Mouse (Mus musculus) hindbrain, embryonic 15.5 days (tissue): Measurements from ENCODE around the gene Zbtb20. TPM values are rescaled to one million over a fixed set of nuclear protein-coding genes. Genes with fewer than 3 reads are reported as not detected.

ENCODE experiments used
- ATAC-seq: fragments of 200-750 bp; cut with Nextera tagmentation; 2 replicates; pipeline ENCODE4 v1.8.0; 2017; ENCODE audit warnings: low read depth, moderate number of reproducible peaks, moderate TSS enrichment; ENCODE audit not compliant: low FRiP score
- H3K27ac ChIP-seq: fragments of 300-500 bp; sonication (generic); replicated peaks from 2 replicates; pipeline ENCODE4 v1.5.1; 2015; ENCODE audit warnings: mild to moderate bottlenecking, inconsistent platforms
- H3K27me3 ChIP-seq: fragments of 300-500 bp; sonication (generic); 2 replicates; pipeline ENCODE4 v1.6.1; 2015; ENCODE audit warnings: control low read depth, inconsistent platforms
- H3K36me3 ChIP-seq: fragments of 300-500 bp; sonication (generic); 2 replicates; pipeline ENCODE4 v1.6.1; 2015; ENCODE audit warnings: control low read depth, inconsistent platforms
- H3K4me1 ChIP-seq: fragments of 300-500 bp; sonication (generic); replicated peaks from 2 replicates; pipeline ENCODE4 v1.6.1; 2015; ENCODE audit warnings: control low read depth, inconsistent platforms
- H3K4me2 ChIP-seq: fragments of 300-500 bp; sonication (generic); 2 replicates; pipeline ENCODE4 v1.6.1; 2015; ENCODE audit warnings: moderate library complexity, mild to moderate bottlenecking, inconsistent platforms
- H3K4me3 ChIP-seq: fragments of 300-500 bp; sonication (generic); 2 replicates; pipeline ENCODE4 v1.5.1; 2015; ENCODE audit warnings: mild to moderate bottlenecking, inconsistent platforms
- H3K9ac ChIP-seq: fragments of 300-500 bp; sonication (generic); 2 replicates; pipeline ENCODE4 v1.6.1; 2015; ENCODE audit warnings: inconsistent platforms
- H3K9me3 ChIP-seq: fragments of 300-500 bp; sonication (generic); 2 replicates; pipeline ENCODE4 v1.6.1; 2016; ENCODE audit warnings: control low read depth, inconsistent platforms
- WGBS: fragments of 180-500 bp; shearing (Covaris S2); methylation state at CpG from one replicate; pipeline ENCODE4 v1.1.7; 2015; 5-methylcytosine and 5-hydroxymethylcytosine counted together
- polyA plus RNA-seq: library from polyadenylated mRNA; unstranded; fragments of >200 nt; fragmentation: Nextera tagmentation; extraction: Ambion mirVana; gene quantifications from 2 replicates; pipeline ENCODE4 v1.2.1, GENCODE M21; 2015

Gene Zbtb20
- polyA plus RNA-seq, 1 experiment from 2014 or later, result 60.9 TPM

GRCm38 (mm10) chr16:43332734-43333133, 457.1 kb downstream of the Zbtb20 start:
- no peak overlapping the region for H3K9ac ChIP-seq
- no peak for ATAC-seq
- H3K9me3 ChIP-seq, result no peaks in the 10 kb centered on the region
- no peak overlapping the region for H3K4me3 ChIP-seq
- H3K4me2 ChIP-seq, result no peak overlapping the region
- H3K36me3 ChIP-seq, result no peaks in the 10 kb centered on the region
- WGBS, result 68% methylated on average over 2 of the region's 2 CpGs
- H3K4me1 ChIP-seq, result 0 out of 2 replicates have a peak, but pooled peaks cover 9% of the 10 kb centered on the region
- H3K27ac ChIP-seq, result no peak overlapping the region
- H3K27me3 ChIP-seq, result no peaks in the 10 kb centered on the region

DNA sequence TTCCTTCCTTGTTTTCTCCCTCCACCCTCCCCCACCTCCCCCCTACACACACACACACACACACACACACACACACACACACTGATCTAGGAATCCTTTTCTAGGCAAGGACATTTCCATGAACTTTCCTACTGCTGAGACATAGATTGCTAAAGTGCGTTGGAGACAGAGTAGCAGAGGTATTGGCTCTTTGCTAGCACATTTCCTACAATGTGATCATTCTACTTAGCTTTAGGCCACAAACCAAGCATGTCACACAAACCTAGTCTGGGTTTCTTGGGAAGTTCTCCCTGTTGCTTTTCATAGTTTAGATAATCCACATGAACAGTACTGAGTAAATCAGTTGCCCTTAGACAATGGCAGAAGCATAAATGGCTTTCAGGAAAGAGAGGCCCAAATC, 457.6 kb downstream of the Zbtb20 start:
- Histone ChIP-seq H3K9ac (no peak overlapping the region), H3K4me1 (0 out of 2 replicates have a peak, but pooled peaks cover 9% of the 10 kb centered on the region), H3K36me3 (no peaks in the 10 kb centered on the region), H3K27ac (no peak overlapping the region), H3K4me2 (no peak overlapping the region), H3K9me3 (no peaks in the 10 kb centered on the region), H3K27me3 (no peaks in the 10 kb centered on the region), H3K4me3 (no peak overlapping the region)
- no peak for ATAC-seq
- WGBS, result 67% methylated on average over 1 of the region's 1 CpGs

DNA sequence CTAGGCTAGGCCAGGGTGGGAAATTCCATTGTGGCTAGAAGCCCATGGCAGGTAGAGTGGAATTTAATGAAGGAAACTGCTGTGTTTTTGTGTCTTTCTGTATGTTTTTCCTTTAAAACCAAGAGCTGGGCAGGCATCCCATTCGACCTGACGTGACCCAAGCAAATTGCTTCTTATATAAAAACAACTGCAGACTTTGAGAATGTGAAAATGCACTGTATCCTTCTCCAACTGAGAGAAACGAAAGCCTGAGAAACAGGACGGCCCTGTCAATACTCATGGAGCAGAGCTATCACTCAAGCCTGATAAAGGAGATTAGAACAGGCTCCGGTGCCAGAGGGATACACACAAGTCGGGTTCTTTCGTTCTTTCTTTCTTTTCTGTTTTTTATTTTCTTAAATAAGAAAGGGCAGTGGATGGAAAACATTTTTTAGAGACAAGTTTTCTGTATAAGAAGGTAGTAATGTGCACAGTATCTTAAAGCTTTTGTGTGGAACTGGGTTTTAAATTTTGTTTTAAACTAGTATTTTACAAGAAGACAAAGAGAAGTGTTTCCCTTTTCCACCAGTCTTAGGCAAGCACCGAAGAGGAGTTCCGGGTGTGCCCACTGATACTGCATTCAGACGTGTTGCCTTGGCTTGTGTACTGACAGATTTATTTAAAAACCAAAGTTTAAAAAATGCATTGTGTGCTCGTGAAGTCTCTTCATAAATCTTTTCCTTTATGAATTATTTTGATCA, 458.9 kb downstream of the Zbtb20 start:
- WGBS, result 35% methylated on average over 11 of the region's 11 CpGs
- no peak for ATAC-seq
- Histone ChIP-seq H3K9me3 (no peaks in the 10 kb centered on the region), H3K27me3 (no peaks in the 10 kb centered on the region), H3K36me3 (no peaks in the 10 kb centered on the region), H3K4me3 (no peak overlapping the region), H3K27ac (peak overlapping the region; percentile 36; the same call in 1 of the 2 replicates), H3K9ac (no peak overlapping the region), H3K4me2 (no peak overlapping the region), H3K4me1 (0 out of 2 replicates have a peak, but pooled peaks cover 9% of the 10 kb centered on the region)

DNA sequence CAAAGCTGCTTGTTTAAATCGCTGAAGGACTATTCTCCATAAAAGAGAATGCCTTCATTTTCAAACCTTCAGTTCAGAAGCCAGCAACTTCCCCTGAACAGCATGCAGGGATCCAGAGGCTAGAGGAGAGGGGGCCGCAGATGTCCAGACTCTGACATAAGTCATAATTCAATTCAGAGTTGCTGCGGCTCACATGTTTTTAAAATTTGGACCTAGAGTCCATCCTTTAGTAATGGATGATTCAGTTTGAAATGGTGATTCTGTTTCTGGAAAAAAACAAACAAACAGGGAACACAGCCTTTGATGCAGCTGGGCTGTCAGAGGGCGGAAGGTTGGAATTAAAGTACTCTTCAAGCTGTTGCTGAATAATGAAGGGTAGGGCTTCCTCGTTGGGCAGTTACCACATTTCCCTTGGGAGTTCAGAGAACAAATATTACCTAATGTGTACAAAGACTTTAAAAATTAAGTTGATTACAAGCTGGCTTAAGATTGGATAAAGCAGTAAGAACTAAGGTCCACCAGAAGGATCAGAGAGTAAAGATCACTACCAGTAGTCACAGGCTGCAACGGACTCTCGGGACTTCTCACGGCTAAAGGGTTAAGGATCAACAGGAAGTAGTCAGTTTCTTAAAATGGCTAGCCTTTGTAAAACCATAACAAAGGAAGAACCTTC, 459.6 kb downstream of the Zbtb20 start:
- 69% methylated on average over 8 of the region's 8 CpGs for WGBS
- Histone ChIP-seq H3K27ac (no peak overlapping the region; the same call in 1 of the 2 replicates), H3K9ac (no peak overlapping the region), H3K4me1 (0 out of 2 replicates have a peak, but pooled peaks cover 9% of the 10 kb centered on the region), H3K9me3 (no peaks in the 10 kb centered on the region), H3K4me3 (no peak overlapping the region), H3K4me2 (no peak overlapping the region), H3K27me3 (no peaks in the 10 kb centered on the region), H3K36me3 (no peaks in the 10 kb centered on the region)
- ATAC-seq, result no peak

DNA sequence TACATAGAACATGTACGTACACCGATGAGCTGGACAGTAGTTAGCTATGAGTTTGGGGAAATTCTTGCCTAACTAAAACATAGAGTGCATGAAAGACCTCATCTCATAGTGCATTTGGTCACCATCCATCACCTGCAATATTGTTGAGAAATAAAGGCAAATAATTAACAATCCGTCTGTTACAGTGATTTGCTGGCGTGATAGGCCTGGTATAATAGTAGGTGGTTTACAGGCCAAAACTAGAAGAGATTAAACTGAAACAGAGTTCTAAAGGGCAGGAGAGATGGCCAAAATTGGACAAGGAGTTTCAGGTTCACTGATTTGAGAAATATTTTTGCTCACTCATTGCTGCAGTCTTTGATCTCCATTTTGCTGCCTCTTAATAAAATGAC, 460.1 kb downstream of the Zbtb20 start:
- 86% methylated on average over 4 of the region's 4 CpGs for WGBS

GRCm38 (mm10) chr16:43340712-43341111, 465.0 kb downstream of the Zbtb20 start:
- Histone ChIP-seq H3K9ac (no peak overlapping the region), H3K4me3 (no peak overlapping the region), H3K36me3 (no peaks in the 10 kb centered on the region), H3K27me3 (no peaks in the 10 kb centered on the region), H3K4me2 (no peak overlapping the region), H3K4me1 (no peaks in the 10 kb centered on the region), H3K9me3 (no peaks in the 10 kb centered on the region), H3K27ac (no peak overlapping the region)
- ATAC-seq, result no peak
- WGBS, result 78% methylated on average over 4 of the region's 4 CpGs

More for the DNA sequence above, 460.1 kb downstream of the Zbtb20 start:
- Histone ChIP-seq H3K4me1 (0 out of 2 replicates have a peak, but pooled peaks cover 9% of the 10 kb centered on the region), H3K27me3 (no peaks in the 10 kb centered on the region), H3K9me3 (no peaks in the 10 kb centered on the region), H3K9ac (no peak overlapping the region), H3K36me3 (no peaks in the 10 kb centered on the region), H3K4me2 (no peak overlapping the region), H3K27ac (no peak overlapping the region), H3K4me3 (no peak overlapping the region)
- ATAC-seq, result no peak

DNA sequence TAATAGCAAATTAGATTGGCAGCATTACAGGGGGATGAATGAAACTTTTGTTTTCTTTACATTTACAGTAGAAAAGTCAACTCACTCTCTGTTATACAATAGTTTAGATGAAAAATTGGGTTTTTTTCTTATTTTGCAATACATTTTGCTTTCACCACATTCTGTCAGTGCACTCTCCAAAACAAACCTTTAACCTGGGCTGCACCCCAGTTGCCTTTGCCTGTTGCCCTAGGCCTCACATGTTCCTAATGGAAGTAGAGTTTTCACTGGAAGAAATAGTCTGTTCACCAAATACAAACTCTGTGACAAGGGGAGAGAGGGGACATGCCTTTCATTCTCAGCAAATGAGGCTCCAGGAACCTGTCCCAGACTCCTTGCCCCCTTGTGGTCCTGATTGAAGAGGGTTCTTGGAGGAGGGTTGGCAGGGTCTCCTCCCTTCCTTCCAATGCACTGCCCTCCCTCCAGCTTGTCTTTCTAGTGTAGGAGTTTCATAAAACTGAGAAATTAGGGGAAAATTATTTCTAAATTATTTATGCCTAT, 466.3 kb downstream of the Zbtb20 start:
- no peak overlapping the region for H3K27ac ChIP-seq
- H3K27me3 ChIP-seq, result no peaks in the 10 kb centered on the region
- no peaks in the 10 kb centered on the region for H3K36me3 ChIP-seq
- no peaks in the 10 kb centered on the region for H3K4me1 ChIP-seq
- H3K9ac ChIP-seq, result no peak overlapping the region
- no peak for ATAC-seq
- H3K9me3 ChIP-seq, result no peaks in the 10 kb centered on the region
- no peak overlapping the region for H3K4me3 ChIP-seq
- H3K4me2 ChIP-seq, result no peak overlapping the region

- Histone ChIP-seq H3K9me3 (no peaks in the 10 kb centered on the region), H3K4me2 (no peak overlapping the region), H3K36me3 (no peaks in the 10 kb centered on the region), H3K4me3 (no peak overlapping the region), H3K27ac (no peak overlapping the region), H3K4me1 (no peaks in the 10 kb centered on the region), H3K27me3 (no peaks in the 10 kb centered on the region), H3K9ac (no peak overlapping the region)
- no peak for ATAC-seq
These were observed 470.4 kb downstream of the Zbtb20 start for GRCm38 (mm10) chr16:43346094-43346493.

GRCm38 (mm10) chr16:43355776-43356645, 480.3 kb downstream of the Zbtb20 start:
- 76% methylated on average over 9 of the region's 9 CpGs for WGBS
- H3K9me3 ChIP-seq, result no peaks in the 10 kb centered on the region
- ATAC-seq, result no peak
- no peak overlapping the region for H3K4me2 ChIP-seq
- no peaks in the 10 kb centered on the region for H3K27me3 ChIP-seq
- no peak overlapping the region for H3K27ac ChIP-seq
- no peak overlapping the region for H3K9ac ChIP-seq
- no peak overlapping the region for H3K4me3 ChIP-seq
- no peaks in the 10 kb centered on the region for H3K36me3 ChIP-seq
- H3K4me1 ChIP-seq, result no peaks in the 10 kb centered on the region

DNA sequence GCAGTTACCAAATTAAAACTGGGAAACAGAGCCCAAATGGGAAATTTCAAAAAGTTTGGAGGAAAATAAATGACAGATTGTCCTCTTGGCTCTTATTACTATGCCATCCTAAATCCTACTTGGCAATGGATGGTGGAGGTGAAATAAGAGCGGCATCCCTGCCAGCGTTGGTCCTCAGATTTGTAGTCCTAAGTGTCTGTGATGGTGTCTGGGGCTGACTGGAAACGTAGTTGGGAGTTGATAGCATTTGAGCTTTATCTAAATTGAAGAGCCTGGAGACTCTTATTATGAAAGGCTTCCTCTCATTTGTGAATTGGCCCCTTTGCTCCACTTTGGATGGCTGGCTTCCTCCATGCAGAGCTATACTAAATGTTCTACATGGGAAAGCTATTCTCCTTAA, 483.9 kb downstream of the Zbtb20 start:
- Histone ChIP-seq H3K27ac (no peak overlapping the region), H3K9me3 (no peaks in the 10 kb centered on the region), H3K27me3 (no peaks in the 10 kb centered on the region), H3K9ac (no peak overlapping the region), H3K4me3 (no peak overlapping the region), H3K36me3 (no peaks in the 10 kb centered on the region), H3K4me2 (no peak overlapping the region), H3K4me1 (no peaks in the 10 kb centered on the region)
- WGBS, result 79% methylated on average over 3 of the region's 3 CpGs
- no peak for ATAC-seq

DNA sequence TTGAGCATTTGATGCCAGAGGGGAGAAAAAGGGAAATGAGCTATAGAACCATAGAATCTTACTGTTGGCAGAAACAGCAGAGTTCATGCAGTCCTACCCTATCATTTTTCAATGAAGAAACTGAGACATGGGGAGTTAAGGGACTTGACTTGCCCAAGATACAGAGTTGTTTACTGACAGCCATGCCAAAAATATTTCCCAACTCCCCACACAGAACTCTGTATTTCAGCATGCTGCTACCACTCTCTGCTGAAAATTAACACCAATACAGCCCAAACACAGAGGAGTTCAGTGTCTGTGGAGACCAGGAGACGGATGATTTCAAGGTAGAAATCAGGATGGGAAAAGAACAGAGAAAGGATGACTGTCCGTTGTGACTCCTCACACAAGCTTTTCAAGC, 484.4 kb downstream of the Zbtb20 start:
- no peaks in the 10 kb centered on the region for H3K36me3 ChIP-seq
- H3K9me3 ChIP-seq, result no peaks in the 10 kb centered on the region
- no peaks in the 10 kb centered on the region for H3K4me1 ChIP-seq
- no peaks in the 10 kb centered on the region for H3K27me3 ChIP-seq
- H3K9ac ChIP-seq, result no peak overlapping the region
- no peak overlapping the region for H3K27ac ChIP-seq
- no peak for ATAC-seq
- no peak overlapping the region for H3K4me3 ChIP-seq
- no peak overlapping the region for H3K4me2 ChIP-seq
- 93% methylated on average over 2 of the region's 2 CpGs for WGBS
